Mouse (Mus musculus): ENCODE data around the gene Rnf126. TPM values are rescaled to one million over a fixed set of nuclear protein-coding genes. Genes with fewer than 3 reads are reported as not detected.
"Not testable (repeated sequence)": the region's sequence is repeated elsewhere in the genome, so short reads cannot be mapped to it uniquely, and the experiment has no call there.

The Rnf126 gene
- polyA plus RNA-seq, 1 experiment from 2014 or later, result 98.8 TPM

- H3K9ac ChIP-seq (replicated peaks); H3K4me3 ChIP-seq; ATAC-seq (ENCODE audit: low FRiP score, low read depth); H3K4me2 ChIP-seq (replicated peaks); H3K27ac ChIP-seq (replicated peaks); H3K9me3 ChIP-seq: not testable (repeated sequence)
- WGBS, result 83% methylated on average over 1 of the region's 1 CpGs
- Histone ChIP-seq H3K36me3 (peaks cover 67% of the 10 kb centered on the region), H3K4me1 (peaks cover 13% of the 10 kb centered on the region), H3K27me3 (peaks cover 14% of the 10 kb centered on the region; the same call in 1 of the 2 replicates)
Measured at GRCm38 (mm10) chr10:79759675-79760074, 7.1 kb downstream of the Rnf126 start.

- Histone ChIP-seq H3K27me3 (peaks cover 14% of the 10 kb centered on the region; the same call in 1 of the 2 replicates), H3K36me3 (peaks cover 55% of the 10 kb centered on the region), H3K4me1 (peaks cover 9% of the 10 kb centered on the region; the same call in 1 of the 2 replicates), H3K4me2 (replicated peaks) (no peak overlapping the region), H3K27ac (replicated peaks) (no peak overlapping the region), H3K9me3 (no peaks in the 10 kb centered on the region), H3K4me3 (no peak overlapping the region), H3K9ac (replicated peaks) (no peak overlapping the region)
- 92% methylated on average over 24 of the region's 24 CpGs for WGBS
- ATAC-seq (ENCODE audit: low FRiP score, low read depth), result no peak
Measured at GRCm38 (mm10) chr10:79756660-79757059, 10.1 kb downstream of the Rnf126 start.

GRCm38 (mm10) chr10:79755854-79756253 lies 10.9 kb downstream of the Rnf126 start:
- Histone ChIP-seq H3K9ac (replicated peaks) (no peak overlapping the region), H3K4me3 (no peak overlapping the region), H3K9me3 (no peaks in the 10 kb centered on the region), H3K4me1 (peaks cover 9% of the 10 kb centered on the region; the same call in 1 of the 2 replicates), H3K4me2 (replicated peaks) (no peak overlapping the region), H3K27ac (replicated peaks) (no peak overlapping the region), H3K27me3 (peaks cover 14% of the 10 kb centered on the region; the same call in 1 of the 2 replicates), H3K36me3 (peaks cover 47% of the 10 kb centered on the region)
- WGBS, result 88% methylated on average over 3 of the region's 3 CpGs
- no peak; the same call in 1 of the 2 replicates for ATAC-seq (ENCODE audit: low FRiP score, low read depth)

GRCm38 (mm10) chr10:79754856-79755516 lies 11.8 kb downstream of the Rnf126 start, which contains the start of gene Fgf22:
Gene Fgf22, plus strand, starts transcription at chr10:79755076.
- peaks cover 9% of the 10 kb centered on the region; the same call in 1 of the 2 replicates for H3K4me1 ChIP-seq
- peaks cover 14% of the 10 kb centered on the region; the same call in 1 of the 2 replicates for H3K27me3 ChIP-seq
- peak within 1 kb of the TSS; percentile 35 for H3K4me3 ChIP-seq
- H3K36me3 ChIP-seq, result peaks cover 38% of the 10 kb centered on the region
- peak within 1 kb of the TSS; percentile 48 for H3K9ac ChIP-seq (replicated peaks)
- 2% methylated on average over 36 of the region's 36 CpGs for WGBS
- H3K9me3 ChIP-seq, result no peaks in the 10 kb centered on the region
- ATAC-seq (ENCODE audit: low FRiP score, low read depth), result peak; percentile 85
- peak within 1 kb of the TSS; percentile 57 for H3K4me2 ChIP-seq (replicated peaks)
- H3K27ac ChIP-seq (replicated peaks), result no peak within 1 kb of the TSS

GRCm38 (mm10) chr10:79748496-79748895 lies 18.3 kb downstream of the Rnf126 start:
- Histone ChIP-seq H3K27me3 (0 out of 2 replicates have a peak, but pooled peaks cover 5% of the 10 kb centered on the region), H3K9ac (replicated peaks) (no peak overlapping the region), H3K27ac (replicated peaks) (no peak overlapping the region), H3K4me3 (no peak overlapping the region), H3K4me1 (peaks cover 11% of the 10 kb centered on the region), H3K36me3 (peaks cover 12% of the 10 kb centered on the region), H3K9me3 (no peaks in the 10 kb centered on the region), H3K4me2 (replicated peaks) (no peak overlapping the region)
- 74% methylated on average over 6 of the region's 6 CpGs for WGBS
- no peak for ATAC-seq (ENCODE audit: low FRiP score, low read depth)

GRCm38 (mm10) chr10:79746774-79747151 lies 20.0 kb downstream of the Rnf126 start:
- peak overlapping the region; percentile 23; the same call in 1 of the 2 replicates for H3K4me3 ChIP-seq
- H3K9ac ChIP-seq (replicated peaks), result no peak overlapping the region
- peak overlapping the region; percentile 51 for H3K4me2 ChIP-seq (replicated peaks)
- peaks cover 27% of the 10 kb centered on the region for H3K36me3 ChIP-seq
- no peaks in the 10 kb centered on the region for H3K9me3 ChIP-seq
- ATAC-seq (ENCODE audit: low FRiP score, low read depth), result peak; percentile 58
- 27% methylated on average over 6 of the region's 6 CpGs for WGBS
- 0 out of 2 replicates have a peak, but pooled peaks cover 5% of the 10 kb centered on the region for H3K27me3 ChIP-seq
- H3K27ac ChIP-seq (replicated peaks), result no peak overlapping the region
- peaks cover 11% of the 10 kb centered on the region for H3K4me1 ChIP-seq

GRCm38 (mm10) chr10:79745898-79746773 lies 20.6 kb downstream of the Rnf126 start, which contains the start of gene Polrmt:
Gene Polrmt, minus strand, starts transcription at chr10:79746581.
- WGBS, result 3% methylated on average over 38 of the region's 38 CpGs
- H3K27me3 ChIP-seq, result 0 out of 2 replicates have a peak, but pooled peaks cover 5% of the 10 kb centered on the region

GRCm38 (mm10) chr10:79745411-79745810 lies 21.3 kb downstream of the Rnf126 start:
- Histone ChIP-seq H3K4me2 (replicated peaks) (peak overlapping the region; percentile 74), H3K9me3 (0 out of 2 replicates have a peak, but pooled peaks cover under 1% of the 10 kb centered on the region), H3K36me3 (peaks cover 41% of the 10 kb centered on the region), H3K27ac (replicated peaks) (no peak overlapping the region), H3K9ac (replicated peaks) (no peak overlapping the region), H3K4me1 (peaks cover 14% of the 10 kb centered on the region), H3K27me3 (0 out of 2 replicates have a peak, but pooled peaks cover 5% of the 10 kb centered on the region), H3K4me3 (no peak overlapping the region; the same call in 1 of the 2 replicates)
- 94% methylated on average over 3 of the region's 3 CpGs for WGBS
- ATAC-seq (ENCODE audit: low FRiP score, low read depth), result no peak

More at GRCm38 (mm10) chr10:79745898-79746773, 20.6 kb downstream of the Rnf126 start, which contains the start of gene Polrmt:
- H3K4me3 ChIP-seq, result peak within 1 kb of the TSS; percentile 62
- H3K27ac ChIP-seq (replicated peaks), result no peak within 1 kb of the TSS
- H3K36me3 ChIP-seq, result peaks cover 34% of the 10 kb centered on the region
- H3K4me1 ChIP-seq, result peaks cover 11% of the 10 kb centered on the region
- H3K9me3 ChIP-seq, result no peaks in the 10 kb centered on the region
- H3K4me2 ChIP-seq (replicated peaks), result peak within 1 kb of the TSS; percentile 74
- H3K9ac ChIP-seq (replicated peaks), result peak within 1 kb of the TSS; percentile 48
- peak; percentile 97 for ATAC-seq (ENCODE audit: low FRiP score, low read depth)

GRCm38 (mm10) chr10:79743650-79744365 lies 22.9 kb downstream of the Rnf126 start:
- 94% methylated on average over 15 of the region's 15 CpGs for WGBS
- H3K4me1 ChIP-seq, result peaks cover 14% of the 10 kb centered on the region
- H3K4me3 ChIP-seq, result no peak overlapping the region
- no peak overlapping the region for H3K9ac ChIP-seq (replicated peaks)
- 0 out of 2 replicates have a peak, but pooled peaks cover 5% of the 10 kb centered on the region for H3K27me3 ChIP-seq
- H3K4me2 ChIP-seq (replicated peaks), result no peak overlapping the region
- H3K9me3 ChIP-seq, result peaks cover 11% of the 10 kb centered on the region
- ATAC-seq (ENCODE audit: low FRiP score, low read depth), result no peak
- no peak overlapping the region for H3K27ac ChIP-seq (replicated peaks)
- peaks cover 57% of the 10 kb centered on the region for H3K36me3 ChIP-seq

- H3K4me2 ChIP-seq (replicated peaks), result no peak overlapping the region
- H3K27ac ChIP-seq (replicated peaks), result no peak overlapping the region
- 95% methylated on average over 11 of the region's 11 CpGs for WGBS
- no peak overlapping the region for H3K4me3 ChIP-seq
- no peaks in the 10 kb centered on the region for H3K27me3 ChIP-seq
- ATAC-seq (ENCODE audit: low FRiP score, low read depth), result no peak
- H3K9me3 ChIP-seq, result peaks cover 13% of the 10 kb centered on the region
- H3K4me1 ChIP-seq, result peaks cover 14% of the 10 kb centered on the region
- H3K36me3 ChIP-seq, result peaks cover 63% of the 10 kb centered on the region
- H3K9ac ChIP-seq (replicated peaks), result no peak overlapping the region
Measured at GRCm38 (mm10) chr10:79743161-79743560, 23.6 kb downstream of the Rnf126 start.

- Histone ChIP-seq H3K27ac (replicated peaks) (no peak overlapping the region), H3K4me1 (peaks cover 9% of the 10 kb centered on the region), H3K9ac (replicated peaks) (no peak overlapping the region), H3K27me3 (peaks cover 5% of the 10 kb centered on the region), H3K9me3 (peaks cover 13% of the 10 kb centered on the region), H3K4me2 (replicated peaks) (no peak overlapping the region), H3K4me3 (no peak overlapping the region), H3K36me3 (peaks cover 86% of the 10 kb centered on the region)
- 0 out of 2 replicates have a peak, but pooled peaks have one; percentile 32 for ATAC-seq (ENCODE audit: low FRiP score, low read depth)
- WGBS, result 52% methylated on average over 11 of the region's 11 CpGs
Measured at GRCm38 (mm10) chr10:79740863-79741262, 25.9 kb downstream of the Rnf126 start.
